Mouse (Mus musculus) embryonic facial prominence, embryonic 15.5 days (tissue): ENCODE data around the gene Rpl36al. TPM values are rescaled to one million over a fixed set of nuclear protein-coding genes. Genes with fewer than 3 reads are reported as not detected.
A peak's percentile ranks its signal among the peaks of the same experiment; 100 is the strongest.

Experiments
- ATAC-seq: fragments of 200-750 bp; cut with Nextera tagmentation; 2 replicates; pipeline ENCODE4 v1.8.0; 2017; ENCODE audit warnings: low read depth, moderate TSS enrichment; ENCODE audit not compliant: insufficient number of reproducible peaks, low FRiP score, low TSS enrichment
- H3K27ac ChIP-seq: fragments of 300-500 bp; sonication (generic); replicated peaks from 2 replicates; pipeline ENCODE4 v1.5.1; 2015; ENCODE audit warnings: mild to moderate bottlenecking, inconsistent platforms
- H3K27me3 ChIP-seq: fragments of 300-500 bp; sonication (generic); 2 replicates; pipeline ENCODE4 v1.6.1; 2015; ENCODE audit warnings: inconsistent platforms
- H3K36me3 ChIP-seq: fragments of 300-500 bp; sonication (generic); 2 replicates; pipeline ENCODE4 v1.6.1; 2015; ENCODE audit warnings: mild to moderate bottlenecking, inconsistent platforms
- H3K4me1 ChIP-seq: fragments of 300-500 bp; sonication (generic); 2 replicates; pipeline ENCODE4 v1.6.1; 2015; ENCODE audit warnings: inconsistent platforms
- H3K4me2 ChIP-seq: fragments of 300-500 bp; sonication (generic); replicated peaks from 2 replicates; pipeline ENCODE4 v1.6.1; 2015; ENCODE audit warnings: mild to moderate bottlenecking, inconsistent platforms
- H3K4me3 ChIP-seq: fragments of 300-500 bp; sonication (generic); replicated peaks from 2 replicates; pipeline ENCODE4 v1.5.1; 2015; ENCODE audit warnings: mild to moderate bottlenecking, inconsistent platforms
- H3K9ac ChIP-seq: fragments of 300-500 bp; sonication (generic); 2 replicates; pipeline ENCODE4 v1.6.1; 2015; ENCODE audit warnings: inconsistent platforms
- H3K9me3 ChIP-seq: fragments of 300-500 bp; sonication (generic); replicated peaks from 2 replicates; pipeline ENCODE4 v1.6.1; 2016; ENCODE audit warnings: inconsistent platforms
- WGBS: fragments of 180-500 bp; shearing (Covaris S2); methylation state at CpG from one replicate; pipeline ENCODE4 v1.1.7; 2015; 5-methylcytosine and 5-hydroxymethylcytosine counted together
- polyA plus RNA-seq: library from polyadenylated mRNA; unstranded; fragments of >200 nt; fragmentation: Nextera tagmentation; extraction: Ambion mirVana; gene quantifications from 2 replicates; pipeline ENCODE4 v1.2.1, GENCODE M21; 2015

Rpl36al gene
- polyA plus RNA-seq = 529 and 569 TPM in 2 replicates

DNA sequence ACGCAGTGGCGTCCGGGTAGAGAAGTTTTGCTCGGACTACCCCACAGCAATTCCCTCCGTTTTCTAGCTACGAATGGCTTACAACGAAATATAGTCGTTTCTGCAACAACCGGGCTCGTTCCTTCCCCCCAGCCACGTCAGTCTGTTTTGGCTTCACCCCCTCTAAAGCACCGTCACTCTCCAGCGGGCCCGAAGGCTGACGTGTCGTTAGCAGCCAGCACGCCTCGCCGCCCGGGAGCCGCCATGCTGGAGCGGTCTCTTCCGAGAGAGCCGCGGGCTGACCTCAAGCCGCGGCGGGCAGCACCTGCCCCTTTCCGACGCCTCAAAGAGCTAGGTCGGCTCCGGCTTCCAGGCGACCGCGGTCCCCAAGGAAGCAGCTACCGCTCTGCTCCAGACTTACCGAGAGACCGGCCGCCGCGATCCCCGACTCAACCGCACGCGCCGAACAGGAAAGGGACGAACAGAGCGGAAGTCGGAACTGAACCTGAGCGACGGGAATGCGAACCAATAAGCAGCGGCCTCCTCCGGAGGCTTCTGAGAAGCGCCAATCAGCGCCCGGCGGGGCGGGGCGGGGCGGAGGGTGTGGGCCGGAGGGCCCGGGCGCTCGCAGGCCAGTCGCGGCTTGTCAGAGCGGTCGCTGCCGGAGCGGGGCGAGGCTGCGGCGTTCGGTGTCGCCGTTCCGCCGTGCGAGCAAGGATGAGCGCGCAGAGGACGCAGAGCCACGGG is at the start of gene Rpl36al, which contains the start of gene Mgat2:
Gene Rpl36al (minus strand): TSS at position 501 of the 726 bp plus-strand sequence.
Gene Mgat2 (plus strand): TSS at position 575 of the 726 bp plus-strand sequence.
- Histone ChIP-seq H3K9me3 (no peaks in the 10 kb centered on the region), H3K4me2 (peak within 1 kb of the TSS; percentile 90), H3K36me3 (peaks cover 11% of the 10 kb centered on the region), H3K27me3 (no peaks in the 10 kb centered on the region), H3K4me1 (peaks cover 23% of the 10 kb centered on the region), H3K4me3 (peak within 1 kb of the TSS; percentile 90), H3K9ac (peak within 1 kb of the TSS; percentile 84), H3K27ac (peak within 1 kb of the TSS; percentile 91)
- peak; percentile 99 for ATAC-seq
- WGBS = under 1% methylated on average over 84 of the region's 84 CpGs

DNA sequence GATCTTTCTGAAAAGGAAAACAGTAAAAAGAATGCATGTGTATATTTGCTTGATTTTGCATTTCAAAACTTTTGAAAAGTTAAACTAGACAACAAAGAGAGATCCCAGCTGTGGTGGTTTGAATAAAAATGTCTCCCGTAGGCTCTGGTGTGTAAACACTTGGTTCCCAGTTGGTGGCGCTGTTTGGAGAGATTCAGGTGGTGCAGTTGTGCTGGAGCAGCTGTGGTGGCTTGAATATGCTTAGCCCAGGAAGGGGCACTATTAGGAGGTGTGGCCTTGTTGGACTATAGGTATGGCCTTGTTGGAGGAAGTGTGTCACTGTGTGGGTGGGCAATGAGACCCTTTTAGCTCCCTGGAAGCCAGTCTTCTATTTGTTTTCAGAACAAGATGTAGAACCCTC is 45.4 kb upstream of the Rpl36al start:
- 61% methylated on average over 2 of the region's 2 CpGs for WGBS
- ATAC-seq = no peak

DNA sequence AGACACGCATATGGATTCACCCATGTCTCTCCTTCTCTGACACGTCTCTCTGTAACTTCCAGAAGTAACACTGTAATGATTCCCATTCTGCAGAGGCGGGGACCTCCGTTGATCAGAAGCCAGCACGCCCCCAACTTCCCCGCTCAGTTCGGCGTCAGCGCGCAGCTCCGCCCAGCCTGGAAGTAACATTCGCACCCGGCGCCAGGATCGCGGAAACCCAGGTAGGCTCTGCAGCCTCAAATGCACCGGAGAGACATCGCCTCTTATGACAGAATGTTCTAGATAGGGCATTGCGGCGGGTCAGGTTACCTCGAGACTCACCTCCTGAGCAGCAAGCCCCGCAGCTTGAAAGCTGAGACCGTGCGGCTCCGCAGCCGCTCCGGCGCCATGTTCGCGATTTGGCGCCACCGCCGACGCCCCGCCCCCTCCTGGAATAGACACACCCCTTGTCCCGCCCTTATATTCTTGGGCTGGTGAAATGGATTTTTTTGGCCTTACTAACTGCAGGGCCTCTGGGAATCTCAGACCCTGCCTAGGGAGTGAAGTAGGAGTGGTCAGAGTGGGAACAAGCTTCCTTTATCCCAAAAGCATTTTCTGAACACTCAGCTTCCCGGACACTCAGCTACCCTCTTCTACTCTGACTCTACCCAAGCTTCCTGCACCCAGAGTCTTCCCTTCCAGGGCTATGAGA is 44.0 kb upstream of the Rpl36al start, which contains the start of gene Pole2:
Gene Pole2 (minus strand): TSS at position 420 of the 691 bp plus-strand sequence.
- Histone ChIP-seq H3K4me1 (peaks cover 8% of the 10 kb centered on the region; the same call in 1 of the 2 replicates), H3K27ac (peak within 1 kb of the TSS; percentile 94), H3K4me2 (peak within 1 kb of the TSS; percentile 52), H3K4me3 (peak within 1 kb of the TSS; percentile 77), H3K36me3 (peaks cover 17% of the 10 kb centered on the region), H3K9me3 (no peaks in the 10 kb centered on the region), H3K27me3 (no peaks in the 10 kb centered on the region), H3K9ac (peak within 1 kb of the TSS; percentile 31)
- under 1% methylated on average over 37 of the region's 37 CpGs for WGBS
- ATAC-seq = peak; percentile 95

More for the DNA sequence above, 45.4 kb upstream of the Rpl36al start:
- H3K27me3 ChIP-seq = no peaks in the 10 kb centered on the region
- H3K9me3 ChIP-seq = no peaks in the 10 kb centered on the region
- no peak overlapping the region for H3K4me3 ChIP-seq
- H3K4me2 ChIP-seq = no peak overlapping the region
- peaks cover 8% of the 10 kb centered on the region; the same call in 1 of the 2 replicates for H3K4me1 ChIP-seq
- peaks cover 14% of the 10 kb centered on the region for H3K36me3 ChIP-seq
- no peak overlapping the region for H3K9ac ChIP-seq
- H3K27ac ChIP-seq = no peak overlapping the region

DNA sequence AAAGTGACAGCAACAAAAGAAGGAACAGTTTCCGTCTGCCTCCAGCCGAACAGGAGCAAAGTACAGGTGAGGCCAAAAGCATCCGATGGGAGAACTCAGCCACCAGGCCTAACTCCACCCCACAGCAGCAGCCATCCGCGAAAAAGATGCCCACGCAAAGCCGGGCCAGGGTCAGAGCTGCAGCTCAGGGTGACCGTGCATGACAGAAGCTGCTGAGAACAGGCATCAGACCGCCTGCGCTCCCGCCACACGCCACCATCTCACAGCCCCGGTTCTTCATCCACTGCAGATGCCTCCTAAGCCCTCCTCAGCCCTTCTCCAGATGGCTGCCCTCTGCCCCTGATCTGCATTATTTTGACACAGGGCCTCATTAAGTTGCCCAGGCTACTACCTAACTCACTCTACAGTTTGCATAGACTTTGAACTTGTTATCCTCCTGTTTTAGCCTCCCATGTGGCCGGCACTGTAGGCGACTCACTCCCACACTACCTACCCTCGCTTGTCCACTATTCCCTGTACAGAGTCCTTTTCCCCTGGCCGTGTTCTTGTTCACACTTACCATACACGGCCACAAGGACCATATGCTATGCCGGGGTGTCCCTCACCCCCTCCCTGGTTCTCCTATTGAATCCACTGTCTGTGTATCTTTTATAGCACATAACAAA is 36.9 kb upstream of the Rpl36al start:
- no peak overlapping the region for H3K4me3 ChIP-seq
- no peak overlapping the region for H3K27ac ChIP-seq
- no peaks in the 10 kb centered on the region for H3K9me3 ChIP-seq
- H3K36me3 ChIP-seq = peaks cover 45% of the 10 kb centered on the region
- H3K4me1 ChIP-seq = no peaks in the 10 kb centered on the region
- 87% methylated on average over 19 of the region's 19 CpGs for WGBS
- no peak for ATAC-seq
- H3K4me2 ChIP-seq = no peak overlapping the region
- no peaks in the 10 kb centered on the region for H3K27me3 ChIP-seq
- no peak overlapping the region for H3K9ac ChIP-seq

GRCm38 (mm10) chr12:69216587-69216986 is 32.7 kb upstream of the Rpl36al start:
- Histone ChIP-seq H3K4me3 (no peak overlapping the region), H3K4me2 (no peak overlapping the region), H3K9ac (no peak overlapping the region), H3K27ac (no peak overlapping the region), H3K27me3 (no peaks in the 10 kb centered on the region), H3K36me3 (peaks cover 56% of the 10 kb centered on the region), H3K4me1 (no peaks in the 10 kb centered on the region), H3K9me3 (no peaks in the 10 kb centered on the region)
- 95% methylated on average over 7 of the region's 7 CpGs for WGBS
- ATAC-seq = no peak

DNA sequence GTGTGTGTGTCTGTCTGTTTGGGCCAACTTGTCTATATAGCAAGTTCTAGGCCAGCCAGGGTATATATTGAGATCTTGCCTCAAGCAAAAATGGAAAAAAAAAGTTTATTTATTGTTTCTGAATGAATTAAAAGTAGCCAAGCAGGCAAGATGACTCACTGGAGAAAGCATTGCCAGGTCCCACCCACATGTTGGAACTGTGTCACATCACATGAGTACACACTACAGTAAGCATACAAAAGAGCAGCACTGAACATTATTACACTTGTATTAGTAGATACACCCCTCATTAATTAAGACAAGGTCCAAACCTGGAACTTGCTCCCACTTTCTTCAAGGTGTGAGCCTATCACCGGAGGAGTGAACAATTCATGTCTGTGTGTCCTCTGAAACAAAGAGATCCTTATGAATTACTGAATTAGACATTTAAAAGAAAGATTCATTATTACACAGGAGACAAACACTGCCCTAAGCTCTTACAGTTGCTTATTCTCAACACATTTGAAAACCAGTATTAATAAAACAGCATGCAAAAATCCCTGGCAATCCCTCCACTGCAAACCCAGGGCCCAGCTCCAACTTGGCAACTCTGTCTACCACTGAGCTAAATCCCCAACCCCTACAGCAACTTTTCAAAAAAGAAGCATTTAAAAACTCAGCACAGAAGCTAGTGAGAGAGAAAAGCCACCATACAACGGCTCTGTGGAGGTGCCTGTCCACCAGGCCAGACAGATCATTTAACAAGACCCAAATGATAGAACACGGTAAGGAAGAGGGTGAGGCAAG is 31.3 kb upstream of the Rpl36al start:
- Histone ChIP-seq H3K9ac (no peak overlapping the region), H3K9me3 (no peaks in the 10 kb centered on the region), H3K4me2 (no peak overlapping the region), H3K36me3 (peaks cover 45% of the 10 kb centered on the region), H3K27me3 (no peaks in the 10 kb centered on the region), H3K4me3 (no peak overlapping the region), H3K27ac (peak overlapping the region; percentile 49; the same call in 1 of the 2 replicates), H3K4me1 (no peaks in the 10 kb centered on the region)
- WGBS = 84% methylated on average over 3 of the region's 3 CpGs
- ATAC-seq = no peak

GRCm38 (mm10) chr12:69214393-69214792 is 30.5 kb upstream of the Rpl36al start:
- no peaks in the 10 kb centered on the region for H3K27me3 ChIP-seq
- no peak overlapping the region for H3K4me3 ChIP-seq
- no peak overlapping the region for H3K27ac ChIP-seq
- no peaks in the 10 kb centered on the region for H3K9me3 ChIP-seq
- ATAC-seq = no peak
- no peak overlapping the region for H3K4me2 ChIP-seq
- H3K36me3 ChIP-seq = peaks cover 39% of the 10 kb centered on the region
- WGBS = 92% methylated on average over 7 of the region's 7 CpGs
- no peak overlapping the region for H3K9ac ChIP-seq
- H3K4me1 ChIP-seq = no peaks in the 10 kb centered on the region

- 93% methylated on average over 13 of the region's 13 CpGs for WGBS
- no peaks in the 10 kb centered on the region for H3K9me3 ChIP-seq
- no peak overlapping the region for H3K27ac ChIP-seq
- no peak for ATAC-seq
- no peaks in the 10 kb centered on the region for H3K27me3 ChIP-seq
- no peak overlapping the region for H3K4me2 ChIP-seq
- H3K36me3 ChIP-seq = peaks cover 40% of the 10 kb centered on the region
- H3K4me3 ChIP-seq = no peak overlapping the region
- no peak overlapping the region for H3K9ac ChIP-seq
- H3K4me1 ChIP-seq = no peaks in the 10 kb centered on the region
Measured at GRCm38 (mm10) chr12:69213186-69213777, 29.4 kb upstream of the Rpl36al start.

GRCm38 (mm10) chr12:69211057-69211456 is 27.2 kb upstream of the Rpl36al start:
- Histone ChIP-seq H3K27ac (no peak overlapping the region), H3K4me2 (no peak overlapping the region), H3K27me3 (no peaks in the 10 kb centered on the region), H3K9ac (no peak overlapping the region), H3K4me1 (no peaks in the 10 kb centered on the region), H3K36me3 (peaks cover 47% of the 10 kb centered on the region), H3K9me3 (no peaks in the 10 kb centered on the region), H3K4me3 (no peak overlapping the region)
- 79% methylated on average over 5 of the region's 5 CpGs for WGBS
- no peak for ATAC-seq
